Comparison of ENCODE assay signal across 26 mouse cellular contexts in the genomic region with DNA sequence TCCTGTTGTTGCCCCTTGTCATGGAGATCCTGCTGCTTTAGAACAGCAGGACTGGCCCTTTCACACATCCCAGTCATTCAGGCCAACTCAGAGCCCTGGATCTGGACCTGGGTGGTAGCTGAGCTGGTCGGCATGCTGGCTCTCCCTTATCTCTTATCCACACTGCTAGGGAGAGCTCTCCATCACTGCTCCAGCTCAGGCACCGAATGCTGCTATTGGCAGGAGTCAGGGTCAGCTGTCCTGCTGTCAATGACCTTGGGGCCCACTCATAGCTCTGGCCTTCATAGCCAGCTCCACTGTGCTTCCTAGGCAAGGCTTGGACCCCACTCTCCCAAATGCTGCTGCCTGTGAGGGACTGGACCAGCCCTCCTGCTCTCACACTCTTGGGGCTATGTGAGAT.
DNase-seq lines count a peak whose midpoint lies in the region; ATAC-seq lines count a peak whose summit lies in the region.
"Had no signal": no experiment of that assay in that cellular context is flagged by ENCODE, and none has a peak within 500 bp of the region (broad histone marks: within the 10 kb centered on the region; RNA-seq: fewer than 3 reads in every experiment).

No protein-coding gene starts in this region.

- 11% methylated on average over 2 of the region's 2 CpGs for WGBS in heart, embryonic 11.5 days (ENCODE audit: insufficient replicate concordance)
- 16% methylated on average over 2 of the region's 2 CpGs for WGBS in heart, embryonic 15.5 days

- DNase-seq in heart, postnatal 36 days = no peak
- peak; percentile 15 for DNase-seq in ovary, adult 18-20 months (ENCODE audit: low spot score)
- DNase-seq in ovary, postnatal 14 days (ENCODE audit: low spot score) = no peak
- DNase-seq in left cerebral cortex, postnatal 4 days = no peak
- no peak for DNase-seq in kidney, adult 18-20 months
- DNase-seq: B cell, adult 2 months; cerebellum, adult 18-20 months; cerebellum, postnatal 14 days; forebrain, postnatal 0 days; gastrocnemius, postnatal 14 days; kidney, adult 8-10 months; kidney, postnatal 14 days; liver, postnatal 0 days; right cerebral cortex, postnatal 4 days; thymus, postnatal 36 days had no signal

- peaks cover 14% of the 10 kb centered on the region for H3K4me1 ChIP-seq in heart, embryonic 11.5 days (ENCODE audit: control insufficient read depth, insufficient read depth, low read length)
- H3K4me1 ChIP-seq in heart, embryonic 15.5 days (replicated peaks) = peaks cover 13% of the 10 kb centered on the region
- H3K4me1 ChIP-seq: embryonic facial prominence, embryonic 12.5 days; hindbrain, embryonic 12.5 days; neural tube, embryonic 12.5 days had no signal

- H3K9me3 ChIP-seq in heart, embryonic 11.5 days (replicated peaks; ENCODE audit: control insufficient read depth, low read length) = no peaks in the 10 kb centered on the region
- no peaks in the 10 kb centered on the region for H3K9me3 ChIP-seq in heart, embryonic 15.5 days (replicated peaks)
- H3K9me3 ChIP-seq: embryonic facial prominence, embryonic 12.5 days; hindbrain, embryonic 12.5 days; midbrain, embryonic 12.5 days; neural tube, embryonic 12.5 days had no signal

- intact Hi-C loops in heart, postnatal 36 days (cut with DNase I) = no loop called here
- intact Hi-C loops in left cerebral cortex, postnatal 4 days (cut with DNase I) = no loop called here

- no peak overlapping the region for H3K9ac ChIP-seq in heart, embryonic 11.5 days (ENCODE audit: low read depth, low read length)
- H3K9ac ChIP-seq in heart, embryonic 15.5 days = no peak overlapping the region
- H3K9ac ChIP-seq: embryonic facial prominence, embryonic 12.5 days; forebrain, postnatal 0 days; hindbrain, embryonic 12.5 days; liver, postnatal 0 days; midbrain, embryonic 12.5 days; neural tube, embryonic 12.5 days had no signal

- no peaks in the 10 kb centered on the region for H3K27me3 ChIP-seq in heart, embryonic 11.5 days (ENCODE audit: control insufficient read depth, insufficient read depth, low read length)
- H3K27me3 ChIP-seq in heart, embryonic 15.5 days = no peaks in the 10 kb centered on the region
- H3K27me3 ChIP-seq: CH12.LX; embryonic facial prominence, embryonic 12.5 days; hindbrain, embryonic 12.5 days; midbrain, embryonic 12.5 days; neural tube, embryonic 12.5 days; Patski had no signal

- H3K4me2 ChIP-seq in heart, embryonic 11.5 days = no peak overlapping the region
- H3K4me2 ChIP-seq in heart, embryonic 15.5 days = no peak overlapping the region
- H3K4me2 ChIP-seq: embryonic facial prominence, embryonic 12.5 days; hindbrain, embryonic 12.5 days; midbrain, embryonic 12.5 days; neural tube, embryonic 12.5 days had no signal

- 0 out of 2 replicates have a peak, but pooled peaks have one; percentile 31 for ATAC-seq in heart, embryonic 11.5 days (replicated peaks; ENCODE audit: insufficient number of reproducible peaks, low FRiP score, low TSS enrichment)
- peak; percentile 64; the same call in 1 of the 2 replicates for ATAC-seq in heart, embryonic 15.5 days (replicated peaks; ENCODE audit: insufficient number of reproducible peaks, insufficient read depth, low FRiP score, low read depth)
- ATAC-seq: forebrain, postnatal 0 days; liver, postnatal 0 days; lung, postnatal 0 days; Patski had no signal

- no peak overlapping the region for H3K4me3 ChIP-seq in heart, embryonic 11.5 days (ENCODE audit: low read depth, low read length)
- no peak overlapping the region for H3K4me3 ChIP-seq in heart, embryonic 15.5 days
- H3K4me3 ChIP-seq: embryonic facial prominence, embryonic 12.5 days; hindbrain, embryonic 12.5 days; midbrain, embryonic 12.5 days; neural tube, embryonic 12.5 days had no signal

- H3K27ac ChIP-seq in heart, embryonic 11.5 days (ENCODE audit: low read depth, low read length) = 0 out of 2 replicates have a peak overlapping the region, but pooled peaks have one; percentile 22
- no peak overlapping the region for H3K27ac ChIP-seq in heart, embryonic 15.5 days
- H3K27ac ChIP-seq: embryonic facial prominence, embryonic 12.5 days; hindbrain, embryonic 12.5 days; macrophage; midbrain, embryonic 12.5 days; neural tube, embryonic 12.5 days had no signal

- no peaks in the 10 kb centered on the region for H3K36me3 ChIP-seq in heart, embryonic 11.5 days (ENCODE audit: control insufficient read depth, insufficient read depth, low read length)
- H3K36me3 ChIP-seq in heart, embryonic 15.5 days = no peaks in the 10 kb centered on the region
- H3K36me3 ChIP-seq: embryonic facial prominence, embryonic 12.5 days; G1E; hindbrain, embryonic 12.5 days; midbrain, embryonic 12.5 days; neural tube, embryonic 12.5 days had no signal
